32 mouse cellular contexts compared by ENCODE assay signal in the genomic region with DNA sequence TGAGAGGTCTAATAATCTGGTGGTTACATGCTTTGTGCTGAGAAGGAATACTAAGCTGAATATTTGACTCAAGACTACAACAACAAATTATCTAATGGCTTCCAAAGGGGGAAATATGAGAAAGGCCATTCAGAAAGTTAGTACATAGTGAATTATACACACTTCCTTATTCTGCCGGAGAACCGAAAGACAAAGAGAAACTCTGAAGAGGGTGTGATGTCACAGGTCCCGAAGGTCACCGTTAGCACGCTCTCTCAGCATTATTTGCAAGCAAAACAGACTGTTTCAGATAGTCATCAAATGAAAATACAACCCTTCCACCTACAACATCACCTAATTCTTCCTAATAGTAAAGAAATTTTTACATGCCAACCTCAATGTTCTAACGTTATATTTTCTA. TPM values are rescaled to one million over a fixed set of nuclear protein-coding genes. Genes with fewer than 3 reads are reported as not detected.
DNase-seq lines count a peak whose midpoint lies in the region; ATAC-seq and TF ChIP-seq lines count a peak whose summit lies in the region.
"Had no signal": no experiment of that assay in that cellular context is flagged by ENCODE, and none has a peak within 500 bp of the region (broad histone marks: within the 10 kb centered on the region; RNA-seq: fewer than 3 reads in every experiment).

No protein-coding gene starts in this region.

- no peak overlapping the region for H3K4me3 ChIP-seq in lung, postnatal 0 days (ENCODE audit: low read depth, low read length)
- no peak overlapping the region; the same call in 1 of the 2 replicates for H3K4me3 ChIP-seq in G1E (ENCODE audit: low read depth, low read length)
- H3K4me3 ChIP-seq in cerebellum, adult 2 months (replicated peaks; ENCODE audit: insufficient read depth, low read depth, low read length), result no peak overlapping the region
- H3K4me3 ChIP-seq: forebrain, embryonic 10.5 days; heart, embryonic 10.5 days; hindbrain, embryonic 10.5 days; kidney, embryonic 15.5 days; limb, embryonic 13.5 days; midbrain, embryonic 13.5 days; stomach, embryonic 15.5 days had no signal

- no peak overlapping the region for H3K4me2 ChIP-seq in lung, postnatal 0 days (replicated peaks; ENCODE audit: low read depth, low read length)
- H3K4me2 ChIP-seq: kidney, embryonic 15.5 days; limb, embryonic 13.5 days; lung, embryonic 14.5 days; midbrain, embryonic 13.5 days; stomach, embryonic 15.5 days had no signal

- no peak for TF ChIP-seq EP300 in lung, postnatal 0 days (IDR thresholded peaks at IDR 0.05)

- TF ChIP-seq CTCF in lung, postnatal 0 days (IDR thresholded peaks at IDR 0.05), result no peak
- no peak for TF ChIP-seq CTCF in G1E (IDR thresholded peaks at IDR 0.05; ENCODE audit: low read depth, low read length)
- TF ChIP-seq CTCF in cerebellum, adult 2 months (IDR thresholded peaks at IDR 0.05; ENCODE audit: borderline replicate concordance, insufficient read depth, low read depth, low read length), result no peak

- H3K27ac ChIP-seq in lung, postnatal 0 days (ENCODE audit: low read length), result no peak overlapping the region
- no peak overlapping the region for H3K27ac ChIP-seq in cerebellum, adult 2 months (ENCODE audit: insufficient read depth, low read length)
- H3K27ac ChIP-seq: forebrain, embryonic 10.5 days; heart, embryonic 10.5 days; hindbrain, embryonic 10.5 days; hindbrain, postnatal 0 days; kidney, embryonic 15.5 days; limb, embryonic 13.5 days; liver, embryonic 14.5 days; midbrain, embryonic 13.5 days; stomach, embryonic 15.5 days had no signal

- H3K9me3 ChIP-seq in lung, postnatal 0 days (ENCODE audit: low read length), result no peaks in the 10 kb centered on the region
- H3K9me3 ChIP-seq in G1E (replicated peaks), result no peaks in the 10 kb centered on the region
- H3K9me3 ChIP-seq: forebrain, embryonic 10.5 days; heart, embryonic 10.5 days; hindbrain, embryonic 10.5 days; kidney, embryonic 15.5 days; limb, embryonic 13.5 days; midbrain, embryonic 13.5 days; stomach, embryonic 15.5 days had no signal

- DNase-seq in lung, postnatal 0 days (ENCODE audit: low spot score), result peak; percentile 15
- DNase-seq in lung, postnatal 10 days, result no peak
- DNase-seq in G1E (ENCODE audit: low spot score), result no peak
- peak; percentile 16 for DNase-seq in induced T-regulatory cell, adult 2 months (ENCODE audit: low read depth)
- no peak for DNase-seq in cerebellum, postnatal 4 days (ENCODE audit: low spot score in 2 of 2)
- no peak for DNase-seq in cerebellum, adult 2 months
- DNase-seq: adrenal gland, adult 8-10 months; cerebellum, adult 18-20 months; cerebellum, postnatal 36 days; forebrain, postnatal 0 days; kidney, adult 11 months; kidney, postnatal 36 days; lung, embryonic 14.5 days; right cerebral cortex, postnatal 25 days; spleen, adult 18-20 months; thymus, postnatal 36 days had no signal

- ATAC-seq in lung, postnatal 0 days, result no peak
- ATAC-seq in G1E (ENCODE audit: extremely low read depth, insufficient number of reproducible peaks, low FRiP score, poor library complexity, severe bottlenecking), result peak; percentile 86
- ATAC-seq in neutrophil, adult 5-6 weeks (ENCODE audit: extremely low read depth, insufficient number of reproducible peaks, low FRiP score, poor library complexity, severe bottlenecking), result peak; percentile 66; the same call in 1 of the 2 replicates
- no peak for ATAC-seq in frontal cortex, adult (ENCODE audit: low TSS enrichment)
- ATAC-seq: hindbrain, postnatal 0 days; midbrain, embryonic 13.5 days had no signal

- H3K4me1 ChIP-seq in lung, postnatal 0 days (ENCODE audit: insufficient read depth, low read depth, low read length), result no peaks in the 10 kb centered on the region
- peaks cover 17% of the 10 kb centered on the region for H3K4me1 ChIP-seq in G1E (ENCODE audit: insufficient read depth, low read depth, low read length)
- H3K4me1 ChIP-seq in cerebellum, adult 2 months (ENCODE audit: control insufficient read depth, insufficient read depth, low read length), result no peaks in the 10 kb centered on the region
- H3K4me1 ChIP-seq: forebrain, embryonic 10.5 days; heart, embryonic 10.5 days; hindbrain, embryonic 10.5 days; kidney, embryonic 15.5 days; midbrain, embryonic 13.5 days; stomach, embryonic 15.5 days had no signal

- no peaks in the 10 kb centered on the region for H3K27me3 ChIP-seq in lung, postnatal 0 days (replicated peaks; ENCODE audit: insufficient read depth, low read length)
- peaks cover 1% of the 10 kb centered on the region; the same call in 1 of the 2 replicates for H3K27me3 ChIP-seq in G1E (ENCODE audit: insufficient read depth, low read length)
- H3K27me3 ChIP-seq in cerebellum, adult 2 months (ENCODE audit: control insufficient read depth, insufficient read depth, low read length), result no peaks in the 10 kb centered on the region

- 53% methylated on average over 6 of the region's 6 CpGs for WGBS in lung, postnatal 0 days
- WGBS in cerebellum, adult 2 months, result 84% methylated on average over 6 of the region's 6 CpGs

- TF ChIP-seq POLR2A in cerebellum, adult 2 months (IDR thresholded peaks at IDR 0.05; ENCODE audit: borderline replicate concordance, insufficient read depth, low read length), result no peak

- no peak overlapping the region for H3K9ac ChIP-seq in lung, postnatal 0 days (replicated peaks; ENCODE audit: low read depth)
- H3K9ac ChIP-seq: forebrain, postnatal 0 days; kidney, embryonic 15.5 days; limb, embryonic 13.5 days; liver, embryonic 14.5 days; lung, embryonic 14.5 days; midbrain, embryonic 13.5 days; stomach, embryonic 15.5 days had no signal

- no peaks in the 10 kb centered on the region for H3K36me3 ChIP-seq in lung, postnatal 0 days (ENCODE audit: insufficient read depth, low read length)
- no peaks in the 10 kb centered on the region for H3K36me3 ChIP-seq in G1E (replicated peaks)
- H3K36me3 ChIP-seq: forebrain, embryonic 10.5 days; heart, embryonic 10.5 days; hindbrain, embryonic 10.5 days; kidney, embryonic 15.5 days; limb, embryonic 13.5 days; midbrain, embryonic 13.5 days; stomach, embryonic 15.5 days had no signal

RNA-seq across cellular contexts. Expression of a gene that starts 25.5 kb away (rescaled TPM):
- polyA plus RNA-seq in lung, postnatal 0 days (2015; fragmentation: Nextera tagmentation; extraction: Ambion mirVana), result not detected in 2 replicates
- total RNA-seq in G1E (2014; fragmentation: Nextera tagmentation) (not detected in 2 replicates), G1E (2017) (not detected in 2 replicates)
- not detected in 2 replicates for polyA plus RNA-seq in G1E (2012)
- total RNA-seq in neutrophil, adult 5-6 weeks (2017), result not detected in 2 replicates
- polyA plus RNA-seq in cerebellum, adult 2 months (2012; rRNA removed), result not detected in 2 replicates
- total RNA-seq: adrenal gland, adult 8-10 months; forebrain, postnatal 0 days; gastrocnemius, adult 18-20 months; hindbrain, postnatal 0 days; layer of hippocampus, adult 8-10 months; left cerebral cortex, postnatal 14 days had no signal
- polyA plus RNA-seq: forebrain, embryonic 10.5 days; forebrain, postnatal 0 days; gonadal fat pad, adult 2 months; heart, embryonic 16.5 days; hindbrain, postnatal 0 days; kidney, embryonic 15.5 days; lung, embryonic 14.5 days; midbrain, embryonic 13.5 days had no signal

RNA-seq across cellular contexts. Expression of a gene that starts 30.9 kb away (rescaled TPM):
- polyA plus RNA-seq in lung, postnatal 0 days (2015; fragmentation: Nextera tagmentation; extraction: Ambion mirVana), result 53.7 and 58.5 TPM in 2 replicates
- 40.5 and 46.6 TPM in 2 replicates for total RNA-seq in G1E (2014; fragmentation: Nextera tagmentation)
- 58.3 and 58.7 TPM in 2 replicates for total RNA-seq in G1E (2017)
- polyA plus RNA-seq in G1E (2012), result 35.1 and 41.9 TPM in 2 replicates
- 27.6 and 37.3 TPM in 2 replicates for total RNA-seq in neutrophil, adult 5-6 weeks (2017)
- polyA plus RNA-seq in cerebellum, adult 2 months (2012; rRNA removed), result 78.8 and 79.4 TPM in 2 replicates

Comparison
In these comparisons a context has a peak if more than half of its experiments do, and no peak if none do; other contexts are left out.
1. DNase-seq: peak in lung, postnatal 0 days (single experiment) and induced T-regulatory cell, adult 2 months (single experiment); none in lung, postnatal 10 days (single experiment), G1E (single experiment), cerebellum, postnatal 4 days (0 of 2) and cerebellum, adult 2 months (0 of 2).
2. ATAC-seq: peak in G1E (single experiment) and neutrophil, adult 5-6 weeks (single experiment); none in lung, postnatal 0 days (single experiment) and frontal cortex, adult (single experiment).